Mouse (Mus musculus) G1E (cell line): ENCODE results near the gene Map1b.

ENCODE experiments used
- CTCF ChIP-seq: IDR thresholded peaks from 2 replicates; pipeline ENCODE4 v1.5.1; 2012; ENCODE audit warnings: low read depth, low read length, inconsistent platforms, mixed read lengths
- GATA1 ChIP-seq: IDR thresholded peaks from 2 replicates; pipeline ENCODE4 v1.6.1; 2012; ENCODE audit warnings: borderline replicate concordance, low read length, inconsistent platforms, mixed read lengths

- no peak for TF ChIP-seq CTCF
- TF ChIP-seq GATA1: no peak
Measured at GRCm38 (mm10) chr13:99525491-99525890, 9.2 kb upstream of the Map1b start.
